Mouse (Mus musculus): ENCODE results near the gene Ube2cbp. TPM values are rescaled to one million over a fixed set of nuclear protein-coding genes. Genes with fewer than 3 reads are reported as not detected.

Gene Ube2cbp
- polyA plus RNA-seq, 1 experiment from 2014 or later, result 8.9 TPM

- H3K9ac ChIP-seq (replicated peaks; ENCODE audit: low read depth, low read length), result no peak overlapping the region
- ATAC-seq (ENCODE audit: low read depth), result no peak
- H3K27ac ChIP-seq (ENCODE audit: low read depth, low read length), result no peak overlapping the region
- H3K27me3 ChIP-seq (ENCODE audit: control insufficient read depth, insufficient read depth, low read length), result no peaks in the 10 kb centered on the region
- WGBS, result 66% methylated on average over 8 of the region's 8 CpGs
- no peaks in the 10 kb centered on the region for H3K4me1 ChIP-seq (ENCODE audit: control insufficient read depth, insufficient read depth, low read length)
- H3K4me2 ChIP-seq (ENCODE audit: low read depth, low read length), result no peak overlapping the region
- no peaks in the 10 kb centered on the region for H3K36me3 ChIP-seq (ENCODE audit: control insufficient read depth, insufficient read depth, low read length)
- no peaks in the 10 kb centered on the region for H3K9me3 ChIP-seq (ENCODE audit: control insufficient read depth, low read length)
- H3K4me3 ChIP-seq (ENCODE audit: low read depth, low read length), result no peak overlapping the region
These were observed 71.0 kb downstream of the Ube2cbp start for GRCm38 (mm10) chr9:86393586-86394272.

- no peaks in the 10 kb centered on the region for H3K27me3 ChIP-seq (ENCODE audit: control insufficient read depth, insufficient read depth, low read length)
- ATAC-seq (ENCODE audit: low read depth), result no peak
- no peaks in the 10 kb centered on the region for H3K36me3 ChIP-seq (ENCODE audit: control insufficient read depth, insufficient read depth, low read length)
These were observed 73.3 kb downstream of the Ube2cbp start for GRCm38 (mm10) chr9:86391467-86391866.

GRCm38 (mm10) chr9:86390713-86391112 is 74.0 kb downstream of the Ube2cbp start:
- Histone ChIP-seq H3K4me1 (ENCODE audit: control insufficient read depth, insufficient read depth, low read length) (no peaks in the 10 kb centered on the region), H3K9ac (replicated peaks; ENCODE audit: low read depth, low read length) (no peak overlapping the region)
- 77% methylated on average over 2 of the region's 2 CpGs for WGBS

More at GRCm38 (mm10) chr9:86391467-86391866, 73.3 kb downstream of the Ube2cbp start:
- no peaks in the 10 kb centered on the region for H3K9me3 ChIP-seq (ENCODE audit: control insufficient read depth, low read length)
- H3K4me1 ChIP-seq (ENCODE audit: control insufficient read depth, insufficient read depth, low read length), result no peaks in the 10 kb centered on the region
- H3K4me3 ChIP-seq (ENCODE audit: low read depth, low read length), result no peak overlapping the region
- H3K4me2 ChIP-seq (ENCODE audit: low read depth, low read length), result no peak overlapping the region
- no peak overlapping the region for H3K27ac ChIP-seq (ENCODE audit: low read depth, low read length)
- no peak overlapping the region for H3K9ac ChIP-seq (replicated peaks; ENCODE audit: low read depth, low read length)

GRCm38 (mm10) chr9:86388538-86388937 is 76.2 kb downstream of the Ube2cbp start:
- ATAC-seq (ENCODE audit: low read depth), result no peak
- H3K27ac ChIP-seq (ENCODE audit: low read depth, low read length), result no peak overlapping the region
- no peak overlapping the region for H3K4me3 ChIP-seq (ENCODE audit: low read depth, low read length)
- H3K4me2 ChIP-seq (ENCODE audit: low read depth, low read length), result no peak overlapping the region
- no peaks in the 10 kb centered on the region for H3K4me1 ChIP-seq (ENCODE audit: control insufficient read depth, insufficient read depth, low read length)
- no peaks in the 10 kb centered on the region for H3K9me3 ChIP-seq (ENCODE audit: control insufficient read depth, low read length)
- H3K36me3 ChIP-seq (ENCODE audit: control insufficient read depth, insufficient read depth, low read length), result no peaks in the 10 kb centered on the region
- H3K27me3 ChIP-seq (ENCODE audit: control insufficient read depth, insufficient read depth, low read length), result no peaks in the 10 kb centered on the region
- no peak overlapping the region for H3K9ac ChIP-seq (replicated peaks; ENCODE audit: low read depth, low read length)
- 72% methylated on average over 4 of the region's 4 CpGs for WGBS

More at GRCm38 (mm10) chr9:86390713-86391112, 74.0 kb downstream of the Ube2cbp start:
- no peak for ATAC-seq (ENCODE audit: low read depth)
- no peak overlapping the region for H3K4me3 ChIP-seq (ENCODE audit: low read depth, low read length)
- no peak overlapping the region for H3K27ac ChIP-seq (ENCODE audit: low read depth, low read length)
- H3K27me3 ChIP-seq (ENCODE audit: control insufficient read depth, insufficient read depth, low read length), result no peaks in the 10 kb centered on the region
- no peaks in the 10 kb centered on the region for H3K9me3 ChIP-seq (ENCODE audit: control insufficient read depth, low read length)
- H3K36me3 ChIP-seq (ENCODE audit: control insufficient read depth, insufficient read depth, low read length), result no peaks in the 10 kb centered on the region
- H3K4me2 ChIP-seq (ENCODE audit: low read depth, low read length), result no peak overlapping the region

GRCm38 (mm10) chr9:86376923-86377322 is 87.8 kb downstream of the Ube2cbp start:
- Histone ChIP-seq H3K9ac (replicated peaks; ENCODE audit: low read depth, low read length) (no peak overlapping the region), H3K4me2 (ENCODE audit: low read depth, low read length) (no peak overlapping the region), H3K27me3 (ENCODE audit: control insufficient read depth, insufficient read depth, low read length) (no peaks in the 10 kb centered on the region), H3K27ac (ENCODE audit: low read depth, low read length) (no peak overlapping the region), H3K4me1 (ENCODE audit: control insufficient read depth, insufficient read depth, low read length) (no peaks in the 10 kb centered on the region), H3K9me3 (ENCODE audit: control insufficient read depth, low read length) (no peaks in the 10 kb centered on the region), H3K36me3 (ENCODE audit: control insufficient read depth, insufficient read depth, low read length) (no peaks in the 10 kb centered on the region), H3K4me3 (ENCODE audit: low read depth, low read length) (no peak overlapping the region)
- ATAC-seq (ENCODE audit: low read depth), result peak; percentile 44; the same call in 1 of the 2 replicates
- 85% methylated on average over 2 of the region's 2 CpGs for WGBS

GRCm38 (mm10) chr9:86372783-86373567 is 91.8 kb downstream of the Ube2cbp start:
- H3K27me3 ChIP-seq (ENCODE audit: control insufficient read depth, insufficient read depth, low read length), result no peaks in the 10 kb centered on the region
- H3K9me3 ChIP-seq (ENCODE audit: control insufficient read depth, low read length), result no peaks in the 10 kb centered on the region
- no peaks in the 10 kb centered on the region for H3K36me3 ChIP-seq (ENCODE audit: control insufficient read depth, insufficient read depth, low read length)
- H3K4me1 ChIP-seq (ENCODE audit: control insufficient read depth, insufficient read depth, low read length), result no peaks in the 10 kb centered on the region
- no peak overlapping the region for H3K4me2 ChIP-seq (ENCODE audit: low read depth, low read length)
- H3K4me3 ChIP-seq (ENCODE audit: low read depth, low read length), result no peak overlapping the region
- no peak overlapping the region for H3K9ac ChIP-seq (replicated peaks; ENCODE audit: low read depth, low read length)
- 57% methylated on average over 12 of the region's 12 CpGs for WGBS
- no peak overlapping the region for H3K27ac ChIP-seq (ENCODE audit: low read depth, low read length)
- ATAC-seq (ENCODE audit: low read depth), result no peak

GRCm38 (mm10) chr9:86369208-86369607 is 95.5 kb downstream of the Ube2cbp start:
- Histone ChIP-seq H3K27me3 (ENCODE audit: control insufficient read depth, insufficient read depth, low read length) (no peaks in the 10 kb centered on the region), H3K4me3 (ENCODE audit: low read depth, low read length) (no peak overlapping the region), H3K9me3 (ENCODE audit: control insufficient read depth, low read length) (no peaks in the 10 kb centered on the region), H3K4me2 (ENCODE audit: low read depth, low read length) (no peak overlapping the region), H3K27ac (ENCODE audit: low read depth, low read length) (no peak overlapping the region), H3K4me1 (ENCODE audit: control insufficient read depth, insufficient read depth, low read length) (no peaks in the 10 kb centered on the region), H3K9ac (replicated peaks; ENCODE audit: low read depth, low read length) (no peak overlapping the region), H3K36me3 (ENCODE audit: control insufficient read depth, insufficient read depth, low read length) (no peaks in the 10 kb centered on the region)
- no peak for ATAC-seq (ENCODE audit: low read depth)
- WGBS, result 81% methylated on average over 4 of the region's 4 CpGs

- no peak overlapping the region for H3K4me2 ChIP-seq (ENCODE audit: low read depth, low read length)
- H3K9me3 ChIP-seq (ENCODE audit: control insufficient read depth, low read length), result no peaks in the 10 kb centered on the region
- no peak for ATAC-seq (ENCODE audit: low read depth)
- no peaks in the 10 kb centered on the region for H3K27me3 ChIP-seq (ENCODE audit: control insufficient read depth, insufficient read depth, low read length)
- no peak overlapping the region for H3K4me3 ChIP-seq (ENCODE audit: low read depth, low read length)
- no peak overlapping the region for H3K27ac ChIP-seq (ENCODE audit: low read depth, low read length)
- no peaks in the 10 kb centered on the region for H3K4me1 ChIP-seq (ENCODE audit: control insufficient read depth, insufficient read depth, low read length)
- H3K36me3 ChIP-seq (ENCODE audit: control insufficient read depth, insufficient read depth, low read length), result no peaks in the 10 kb centered on the region
- H3K9ac ChIP-seq (replicated peaks; ENCODE audit: low read depth, low read length), result no peak overlapping the region
- 59% methylated on average over 9 of the region's 9 CpGs for WGBS
These were observed 104.2 kb downstream of the Ube2cbp start for GRCm38 (mm10) chr9:86360536-86360935.

GRCm38 (mm10) chr9:86355851-86356250 is 108.9 kb downstream of the Ube2cbp start:
- Histone ChIP-seq H3K4me3 (ENCODE audit: low read depth, low read length) (no peak overlapping the region), H3K9me3 (ENCODE audit: control insufficient read depth, low read length) (no peaks in the 10 kb centered on the region), H3K36me3 (ENCODE audit: control insufficient read depth, insufficient read depth, low read length) (no peaks in the 10 kb centered on the region), H3K27ac (ENCODE audit: low read depth, low read length) (no peak overlapping the region), H3K4me1 (ENCODE audit: control insufficient read depth, insufficient read depth, low read length) (no peaks in the 10 kb centered on the region), H3K9ac (replicated peaks; ENCODE audit: low read depth, low read length) (no peak overlapping the region), H3K4me2 (ENCODE audit: low read depth, low read length) (no peak overlapping the region), H3K27me3 (ENCODE audit: control insufficient read depth, insufficient read depth, low read length) (no peaks in the 10 kb centered on the region)
- 87% methylated on average over 3 of the region's 3 CpGs for WGBS
- no peak for ATAC-seq (ENCODE audit: low read depth)
